Mouse (Mus musculus) midbrain, embryonic 16.5 days (tissue): ENCODE measurements around the gene Ftl1. TPM values are rescaled to one million over a fixed set of nuclear protein-coding genes. Genes with fewer than 3 reads are reported as not detected.
"Not testable (repeated sequence)": the region's sequence is repeated elsewhere in the genome, so short reads cannot be mapped to it uniquely, and the experiment has no call there.

Experiments used
- ATAC-seq: fragments of 200-750 bp; cut with Nextera tagmentation; 2 replicates; pipeline ENCODE4 v1.8.0; 2017; ENCODE audit warnings: moderate TSS enrichment
- H3K27ac ChIP-seq: fragments of 300-500 bp; sonication (generic); 2 replicates; pipeline ENCODE4 v1.5.1; 2014; ENCODE audit warnings: mild to moderate bottlenecking, low read length, mixed read lengths
- H3K27me3 ChIP-seq: fragments of 300-500 bp; sonication (generic); 2 replicates; pipeline ENCODE4 v1.6.1; 2014; ENCODE audit warnings: low read depth, low read length, mixed read lengths; ENCODE audit not compliant: control insufficient read depth, insufficient read depth
- H3K36me3 ChIP-seq: fragments of 300-500 bp; sonication (generic); 2 replicates; pipeline ENCODE4 v1.6.1; 2014; ENCODE audit warnings: mild to moderate bottlenecking, low read length, moderate library complexity, mixed read lengths; ENCODE audit not compliant: control insufficient read depth, insufficient read depth
- H3K4me1 ChIP-seq: fragments of 300-500 bp; sonication (generic); 2 replicates; pipeline ENCODE4 v1.6.1; 2014; ENCODE audit warnings: mild to moderate bottlenecking, low read length, mixed read lengths; ENCODE audit not compliant: control insufficient read depth, insufficient read depth
- H3K4me2 ChIP-seq: fragments of 300-500 bp; sonication (generic); 2 replicates; pipeline ENCODE4 v1.6.1; 2014; ENCODE audit warnings: mild to moderate bottlenecking, low read length, mixed read lengths
- H3K4me3 ChIP-seq: fragments of 300-500 bp; sonication (generic); 2 replicates; pipeline ENCODE4 v1.5.1; 2014; ENCODE audit warnings: low read depth, mild to moderate bottlenecking, low read length, moderate library complexity, mixed read lengths
- H3K9ac ChIP-seq: fragments of 300-500 bp; sonication (generic); 2 replicates; pipeline ENCODE4 v1.6.1; 2014; ENCODE audit warnings: low read depth, low read length, mixed read lengths
- H3K9me3 ChIP-seq: fragments of 300-500 bp; sonication (generic); replicated peaks from 2 replicates; pipeline ENCODE4 v1.6.1; 2014; ENCODE audit warnings: mild to moderate bottlenecking, low read length, mixed read lengths; ENCODE audit not compliant: control insufficient read depth, poor library complexity, severe bottlenecking
- WGBS: fragments of 180-500 bp; shearing (Covaris S2); extraction: QIAGEN DNeasy Blood & Tissue Kit; methylation state at CpG from one replicate; pipeline ENCODE4 v1.1.7; 2014; 5-methylcytosine and 5-hydroxymethylcytosine counted together
- polyA plus RNA-seq: library from polyadenylated mRNA; unstranded; fragments of >200 nt; fragmentation: Nextera tagmentation; extraction: Ambion mirVana; gene quantifications from 2 replicates; pipeline ENCODE4 v1.2.1, GENCODE M21; 2015

Ftl1 gene
- polyA plus RNA-seq, 1 experiment from 2014 or later: 5,323 TPM

DNA sequence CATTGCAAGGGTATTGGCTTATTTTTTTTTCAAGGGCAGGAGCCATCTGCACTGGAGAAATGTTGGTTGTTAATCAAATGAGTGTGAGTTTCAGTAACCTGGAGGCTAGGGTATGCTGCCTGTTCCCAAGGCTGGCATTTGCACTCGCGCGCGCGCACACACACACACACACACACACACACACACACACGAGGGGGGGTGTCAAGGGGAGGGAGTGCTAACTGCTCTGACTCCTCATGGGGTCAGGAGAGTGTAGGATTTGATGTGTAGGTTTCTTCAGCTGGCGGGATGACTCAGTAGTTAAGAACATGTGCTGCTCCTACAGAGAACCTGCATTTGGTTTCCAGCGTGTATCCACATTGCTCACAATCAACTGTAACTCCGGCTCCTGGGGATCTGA lies 31.1 kb upstream of the Ftl1 start:
- no peaks in the 10 kb centered on the region for H3K27me3 ChIP-seq
- no peak for ATAC-seq
- H3K4me1 ChIP-seq: peaks cover 15% of the 10 kb centered on the region
- no peak overlapping the region for H3K27ac ChIP-seq
- H3K36me3 ChIP-seq: peaks cover 24% of the 10 kb centered on the region
- no peak overlapping the region for H3K9ac ChIP-seq
- H3K4me3 ChIP-seq: no peak overlapping the region
- 48% methylated on average over 9 of the region's 9 CpGs for WGBS
- no peaks in the 10 kb centered on the region for H3K9me3 ChIP-seq
- H3K4me2 ChIP-seq: no peak overlapping the region

GRCm38 (mm10) chr7:45489578-45489977 lies 29.9 kb upstream of the Ftl1 start:
- Histone ChIP-seq H3K4me3 (no peak overlapping the region), H3K4me2 (no peak overlapping the region; the same call in 1 of the 2 replicates), H3K9me3 (no peaks in the 10 kb centered on the region), H3K27me3 (no peaks in the 10 kb centered on the region), H3K9ac (no peak overlapping the region), H3K4me1 (peaks cover 15% of the 10 kb centered on the region), H3K27ac (no peak overlapping the region), H3K36me3 (peaks cover 14% of the 10 kb centered on the region)
- 79% methylated on average over 7 of the region's 7 CpGs for WGBS
- no peak for ATAC-seq

DNA sequence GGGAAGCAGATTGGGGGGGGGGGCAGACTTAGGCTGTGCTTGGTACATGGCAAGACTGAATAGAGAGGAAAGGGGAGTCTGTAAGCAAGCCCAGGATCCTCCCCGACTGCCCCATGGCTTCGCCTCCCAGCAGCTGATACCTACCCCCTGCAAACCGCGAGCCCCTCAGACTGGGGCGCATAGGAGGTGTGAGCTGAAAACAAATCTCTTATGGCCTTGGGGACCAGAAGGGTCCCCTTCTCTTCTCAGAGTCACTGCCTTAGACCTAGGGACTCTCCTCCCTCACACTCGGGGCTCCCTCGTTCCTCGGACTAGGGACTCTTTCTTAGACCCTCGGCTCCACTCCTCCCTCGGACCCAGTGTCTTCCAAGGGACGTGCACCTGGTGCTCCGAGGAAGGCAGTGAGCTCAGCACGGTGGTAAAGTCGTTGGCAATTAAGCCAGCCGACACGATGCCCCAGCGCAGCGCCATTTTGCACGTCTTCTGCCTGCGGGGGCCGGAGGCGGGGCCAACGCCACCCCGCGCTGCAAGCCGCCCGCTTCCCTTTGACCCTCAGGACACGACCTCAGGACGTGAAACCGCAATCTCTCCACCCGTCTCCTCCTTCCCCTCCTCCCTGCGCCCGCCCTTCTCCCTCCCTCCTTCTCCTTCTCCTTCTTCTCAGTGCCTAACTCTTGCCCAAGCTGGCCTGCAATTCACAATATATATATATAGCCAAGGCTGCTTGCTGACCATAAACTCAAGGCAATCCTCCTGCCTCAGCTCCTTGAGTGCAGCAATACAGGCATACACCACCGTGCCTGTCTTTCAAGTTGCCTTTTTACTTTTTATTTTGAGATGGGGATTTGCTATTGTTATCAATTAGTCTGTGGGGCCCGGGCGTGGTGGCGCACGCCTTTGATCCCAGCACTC lies 28.9 kb upstream of the Ftl1 start, which contains the start of gene Dhdh:
TSS of gene Dhdh (minus strand) at position 513 of the 912 bp plus-strand sequence.
- Histone ChIP-seq H3K4me3 (peak within 1 kb of the TSS; percentile 48), H3K9me3 (no peaks in the 10 kb centered on the region), H3K36me3 (peaks cover 6% of the 10 kb centered on the region), H3K4me1 (peaks cover 15% of the 10 kb centered on the region), H3K9ac (peak within 1 kb of the TSS; percentile 76), H3K27ac (peak within 1 kb of the TSS; percentile 90), H3K27me3 (no peaks in the 10 kb centered on the region), H3K4me2 (peak within 1 kb of the TSS; percentile 68)
- ATAC-seq: peak; percentile 69
- 9% methylated on average over 35 of the region's 38 CpGs for WGBS

DNA sequence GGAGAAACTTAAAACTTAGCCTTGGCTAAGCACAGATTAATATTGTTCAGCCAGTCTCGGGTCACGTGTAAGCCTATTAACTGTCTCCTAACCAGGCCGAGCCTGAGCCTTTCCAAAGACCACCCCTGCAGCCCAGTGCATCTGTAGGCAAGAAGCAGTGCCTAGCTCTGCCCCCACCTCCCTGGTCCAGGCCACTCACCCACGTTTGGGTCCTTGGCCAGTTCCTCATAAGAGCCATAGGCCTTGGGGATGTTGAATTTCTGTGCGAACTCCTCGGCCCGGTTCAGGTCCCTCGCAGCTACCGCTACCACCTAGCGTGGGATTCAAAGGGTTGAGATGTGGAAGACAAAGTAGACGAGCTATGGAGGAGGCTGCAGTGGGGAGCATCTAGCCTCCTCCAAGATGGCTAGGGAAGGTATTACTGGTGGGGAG lies 28.2 kb upstream of the Ftl1 start:
- H3K9ac ChIP-seq: peak overlapping the region; percentile 76
- 9% methylated on average over 11 of the region's 11 CpGs for WGBS
- peaks cover 15% of the 10 kb centered on the region for H3K4me1 ChIP-seq
- peak overlapping the region; percentile 68 for H3K4me2 ChIP-seq
- ATAC-seq: peak; percentile 77
- peak overlapping the region; percentile 48 for H3K4me3 ChIP-seq
- no peaks in the 10 kb centered on the region; the same call in 1 of the 2 replicates for H3K36me3 ChIP-seq
- H3K9me3 ChIP-seq: no peaks in the 10 kb centered on the region
- no peaks in the 10 kb centered on the region for H3K27me3 ChIP-seq
- H3K27ac ChIP-seq: peak overlapping the region; percentile 90

GRCm38 (mm10) chr7:45486761-45487415 lies 27.2 kb upstream of the Ftl1 start, which contains the start of gene Gm45808:
Gene Gm45808 (minus strand): TSS chr7:45486811.
- H3K36me3 ChIP-seq: no peaks in the 10 kb centered on the region
- no peak within 1 kb of the TSS for H3K4me3 ChIP-seq
- peaks cover 15% of the 10 kb centered on the region for H3K4me1 ChIP-seq
- WGBS: 84% methylated on average over 12 of the region's 12 CpGs
- 0 out of 2 replicates have a peak within 1 kb of the TSS, but pooled peaks have one; percentile 14 for H3K27ac ChIP-seq
- no peak for ATAC-seq
- H3K9ac ChIP-seq: no peak within 1 kb of the TSS
- no peaks in the 10 kb centered on the region for H3K27me3 ChIP-seq
- H3K9me3 ChIP-seq: no peaks in the 10 kb centered on the region
- no peak within 1 kb of the TSS; the same call in 1 of the 2 replicates for H3K4me2 ChIP-seq

- Histone ChIP-seq H3K4me3 (no peak overlapping the region), H3K27ac (no peak overlapping the region), H3K9me3 (no peaks in the 10 kb centered on the region), H3K27me3 (no peaks in the 10 kb centered on the region), H3K9ac (no peak overlapping the region), H3K4me1 (peaks cover 15% of the 10 kb centered on the region), H3K4me2 (no peak overlapping the region), H3K36me3 (no peaks in the 10 kb centered on the region)
- WGBS: 85% methylated on average over 7 of the region's 7 CpGs
- no peak for ATAC-seq
Observed at GRCm38 (mm10) chr7:45486158-45486557, 26.5 kb upstream of the Ftl1 start.

DNA sequence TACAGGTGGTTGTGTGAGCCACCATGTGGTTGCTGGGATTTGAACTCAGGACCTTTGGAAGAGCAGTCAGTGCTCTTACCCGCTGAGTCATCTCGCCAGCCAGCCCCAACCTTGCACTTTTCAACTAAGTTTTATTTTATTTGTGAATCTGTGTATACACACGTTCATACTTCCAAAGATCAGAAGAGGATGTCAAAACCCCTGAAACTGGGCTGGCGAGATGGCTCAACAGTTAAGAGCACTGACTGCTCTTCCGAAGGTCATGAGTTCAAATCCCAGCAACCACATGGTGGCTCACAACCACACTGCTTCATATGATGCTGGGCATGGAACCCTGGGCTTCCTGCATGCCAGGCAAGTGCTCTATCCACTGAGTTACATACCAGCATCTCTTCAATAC lies 25.3 kb upstream of the Ftl1 start:
- H3K36me3 ChIP-seq, H3K27ac ChIP-seq, H3K4me2 ChIP-seq, H3K4me3 ChIP-seq, H3K9me3 ChIP-seq, H3K9ac ChIP-seq, ATAC-seq, H3K27me3 ChIP-seq: not testable (repeated sequence)
- peaks cover 12% of the 10 kb centered on the region for H3K4me1 ChIP-seq
- WGBS: 93% methylated on average over 5 of the region's 5 CpGs

GRCm38 (mm10) chr7:45482166-45482565 lies 22.5 kb upstream of the Ftl1 start:
- Histone ChIP-seq H3K9ac (no peak overlapping the region), H3K27me3 (no peaks in the 10 kb centered on the region), H3K4me2 (no peak overlapping the region), H3K36me3 (no peaks in the 10 kb centered on the region), H3K4me3 (no peak overlapping the region), H3K27ac (no peak overlapping the region), H3K4me1 (no peaks in the 10 kb centered on the region), H3K9me3 (no peaks in the 10 kb centered on the region)
- ATAC-seq: no peak
- 95% methylated on average over 1 of the region's 1 CpGs for WGBS
